Mouse (Mus musculus) adrenal gland, adult 18-20 months (tissue): ENCODE results near the gene Cux1. TPM values are rescaled to one million over a fixed set of nuclear protein-coding genes. Genes with fewer than 3 reads are reported as not detected.

Experiments
- DNase-seq, 2 experiments: peaks; one replicate each; pipeline ENCODE4 v3.0.0; 2021 to 2022; ENCODE audit warnings: low spot score in 2 of 2
- total RNA-seq, 2 experiments: library from RNA; stranded (reverse); gene quantifications; 1 replicate in 1 of 2; 2 replicates in 1 of 2; pipeline ENCODE4 v1.2.3; 2021

The Cux1 gene
- total RNA-seq, 2 experiments from 2014 or later = 92.3 to 95.1 TPM

GRCm38 (mm10) chr5:136540952-136541351, 26.3 kb downstream of the Cux1 start:
- peak in 1 of 2 experiments; percentile 48 for DNase-seq

- no peak for DNase-seq
Observed at GRCm38 (mm10) chr5:136540055-136540838, 27.0 kb downstream of the Cux1 start.

GRCm38 (mm10) chr5:136536753-136537152, 30.5 kb downstream of the Cux1 start:
- DNase-seq = no peak

- DNase-seq = no peak
Observed at GRCm38 (mm10) chr5:136535976-136536725, 31.1 kb downstream of the Cux1 start.

GRCm38 (mm10) chr5:136535204-136535603, 32.1 kb downstream of the Cux1 start:
- no peak for DNase-seq

- DNase-seq = no peak
Observed at GRCm38 (mm10) chr5:136533371-136534276, 33.7 kb downstream of the Cux1 start.

GRCm38 (mm10) chr5:136531674-136532365, 35.5 kb downstream of the Cux1 start:
- DNase-seq = no peak

- no peak for DNase-seq
Observed at GRCm38 (mm10) chr5:136530931-136531330, 36.4 kb downstream of the Cux1 start.

GRCm38 (mm10) chr5:136529165-136529564, 38.1 kb downstream of the Cux1 start:
- DNase-seq = no peak

- no peak for DNase-seq
Observed at GRCm38 (mm10) chr5:136527871-136528270, 39.4 kb downstream of the Cux1 start.

- no peak for DNase-seq
Observed at GRCm38 (mm10) chr5:136526545-136526909, 40.8 kb downstream of the Cux1 start.

GRCm38 (mm10) chr5:136525896-136526544, 41.3 kb downstream of the Cux1 start:
- DNase-seq = no peak

- no peak for DNase-seq
Observed at GRCm38 (mm10) chr5:136522843-136523463, 44.3 kb downstream of the Cux1 start.

- DNase-seq = no peak
Observed at GRCm38 (mm10) chr5:136521656-136522055, 45.6 kb downstream of the Cux1 start.

- no peak for DNase-seq
Observed at GRCm38 (mm10) chr5:136518648-136519437, 48.4 kb downstream of the Cux1 start.

GRCm38 (mm10) chr5:136517510-136517909, 49.8 kb downstream of the Cux1 start:
- DNase-seq = no peak

- no peak for DNase-seq
Observed at GRCm38 (mm10) chr5:136516593-136516992, 50.7 kb downstream of the Cux1 start.

GRCm38 (mm10) chr5:136514049-136514677, 53.1 kb downstream of the Cux1 start:
- DNase-seq = no peak
